Mouse (Mus musculus) adrenal gland, postnatal 36 days (tissue): Measurements from ENCODE around the gene Ngly1. TPM values are rescaled to one million over a fixed set of nuclear protein-coding genes. Genes with fewer than 3 reads are reported as not detected.

ENCODE experiments used
- DNase-seq, 2 experiments: peaks; one replicate each; pipeline ENCODE4 v3.0.0; 2021; ENCODE audit warnings: mixed read lengths in 1 of 2
- long read RNA-seq, 2 experiments: library from polyadenylated mRNA; stranded (forward); transcript quantifications; one replicate each; pipeline ENCODE4 v2.0.0; 2021; ENCODE audit warnings: borderline sequencing depth in 2 of 2
- total RNA-seq, 2 experiments: library from RNA; stranded (reverse); gene quantifications; 2 replicates each; pipeline ENCODE4 v1.2.3; 2021

The Ngly1 gene
- 10 to 100 TPM; 44.1 to 59.9 TPM for total RNA-seq
- long read RNA-seq, experiment 1, transcript Ngly1-201 (12 exons, 2,935 nt): major isoform, 116 of 139 reads
- long read RNA-seq, experiment 1, partial matches to known transcripts: 7 of 139 reads
- long read RNA-seq, experiment 1, other reads (novel, unspliced or antisense): 16 of 139 reads
- long read RNA-seq, experiment 2, transcript Ngly1-201 (12 exons, 2,935 nt): major isoform, 17 of 17 reads
- long read RNA-seq, experiment 2, partial matches to known transcripts: 0 of 17 reads
- long read RNA-seq, experiment 2, other reads (novel, unspliced or antisense): 0 of 17 reads

- DNase-seq: peak; percentile 92 to 95
Observed at GRCm38 (mm10) chr14:16249171-16249874, at the start of gene Ngly1, which contains the start of gene Oxsm. TSS of gene Ngly1 (plus strand) at chr14:16249280. TSS of gene Oxsm (minus strand) at chr14:16249808.

- DNase-seq: no peak
Observed at GRCm38 (mm10) chr14:16200220-16200912, 48.7 kb upstream of the Ngly1 start.

- peak in 1 of 2 experiments; percentile 9 for DNase-seq
Observed at GRCm38 (mm10) chr14:16200969-16201638, 48.0 kb upstream of the Ngly1 start.

- DNase-seq: no peak
Observed at GRCm38 (mm10) chr14:16201673-16202072, 47.4 kb upstream of the Ngly1 start.

- DNase-seq: no peak
Observed at GRCm38 (mm10) chr14:16207722-16208121, 41.4 kb upstream of the Ngly1 start.

- DNase-seq: peak in 1 of 2 experiments; percentile 26
Observed at GRCm38 (mm10) chr14:16219015-16219414, 30.1 kb upstream of the Ngly1 start.

- DNase-seq: no peak
Observed at GRCm38 (mm10) chr14:16229395-16229794, 19.7 kb upstream of the Ngly1 start.

GRCm38 (mm10) chr14:16230581-16230980 is 18.5 kb upstream of the Ngly1 start:
- DNase-seq: no peak

- DNase-seq: no peak
Observed at GRCm38 (mm10) chr14:16233515-16233914, 15.6 kb upstream of the Ngly1 start.

GRCm38 (mm10) chr14:16236466-16236865 is 12.6 kb upstream of the Ngly1 start:
- DNase-seq: no peak

GRCm38 (mm10) chr14:16242193-16242815 is 6.8 kb upstream of the Ngly1 start:
- DNase-seq: no peak

- DNase-seq: peak; percentile 92 to 93
Observed at GRCm38 (mm10) chr14:16242947-16243602, 6.0 kb upstream of the Ngly1 start.

- peak; percentile 27 to 31 for DNase-seq
Observed at GRCm38 (mm10) chr14:16243603-16244209, 5.4 kb upstream of the Ngly1 start.

GRCm38 (mm10) chr14:16244370-16244769 is 4.7 kb upstream of the Ngly1 start:
- DNase-seq: no peak

- no peak for DNase-seq
Observed at GRCm38 (mm10) chr14:16245127-16245526, 4.0 kb upstream of the Ngly1 start.

GRCm38 (mm10) chr14:16246340-16246912 is 2.7 kb upstream of the Ngly1 start:
- DNase-seq: no peak

- DNase-seq: no peak
Observed at GRCm38 (mm10) chr14:16248135-16248534, 945 bp upstream of the Ngly1 start.

- no peak for DNase-seq
Observed at GRCm38 (mm10) chr14:16248603-16249157, 400 bp upstream of the Ngly1 start.

- DNase-seq: no peak
Observed at GRCm38 (mm10) chr14:16250099-16250498, 1.0 kb downstream of the Ngly1 start.

- DNase-seq: no peak
Observed at GRCm38 (mm10) chr14:16255745-16256144, 6.7 kb downstream of the Ngly1 start.
